Mouse (Mus musculus) midbrain, embryonic 13.5 days (tissue): ENCODE measurements around the gene Tlr9. TPM values are rescaled to one million over a fixed set of nuclear protein-coding genes. Genes with fewer than 3 reads are reported as not detected.

Experiments used
- ATAC-seq: fragments of 200-750 bp; cut with Nextera tagmentation; 2 replicates; pipeline ENCODE4 v1.8.0; 2017; ENCODE audit warnings: mild to moderate bottlenecking, moderate TSS enrichment, moderate library complexity
- H3K27ac ChIP-seq: fragments of 300-500 bp; sonication (generic); 2 replicates; pipeline ENCODE4 v1.5.1; 2015; ENCODE audit warnings: inconsistent platforms, mild to moderate bottlenecking, moderate library complexity
- H3K27me3 ChIP-seq: fragments of 300-500 bp; sonication (generic); 2 replicates; pipeline ENCODE4 v1.6.1; 2015; ENCODE audit warnings: mild to moderate bottlenecking, inconsistent platforms
- H3K36me3 ChIP-seq: fragments of 300-500 bp; sonication (generic); 2 replicates; pipeline ENCODE4 v1.6.1; 2015; ENCODE audit warnings: mild to moderate bottlenecking, inconsistent platforms
- H3K4me1 ChIP-seq: fragments of 300-500 bp; sonication (generic); replicated peaks from 2 replicates; pipeline ENCODE4 v1.6.1; 2015; ENCODE audit warnings: inconsistent platforms
- H3K4me2 ChIP-seq: fragments of 300-500 bp; sonication (generic); replicated peaks from 2 replicates; pipeline ENCODE4 v1.6.1; 2015; ENCODE audit warnings: moderate library complexity, mild to moderate bottlenecking, inconsistent platforms
- H3K4me3 ChIP-seq: fragments of 300-500 bp; sonication (generic); replicated peaks from 2 replicates; pipeline ENCODE4 v1.5.1; 2015; ENCODE audit warnings: mild to moderate bottlenecking, inconsistent platforms
- H3K9ac ChIP-seq: fragments of 300-500 bp; sonication (generic); replicated peaks from 2 replicates; pipeline ENCODE4 v1.6.1; 2015; ENCODE audit warnings: mild to moderate bottlenecking, inconsistent platforms
- H3K9me3 ChIP-seq: fragments of 300-500 bp; sonication (generic); 2 replicates; pipeline ENCODE4 v1.6.1; 2016; ENCODE audit warnings: mild to moderate bottlenecking, inconsistent platforms
- WGBS: fragments of 180-500 bp; shearing (Covaris S2); methylation state at CpG from one replicate; pipeline ENCODE4 v1.1.7; 2015; 5-methylcytosine and 5-hydroxymethylcytosine counted together
- polyA plus RNA-seq: library from polyadenylated mRNA; unstranded; fragments of >200 nt; fragmentation: Nextera tagmentation; extraction: Ambion mirVana; gene quantifications from 2 replicates; pipeline ENCODE4 v1.2.1, GENCODE M21; 2015

Tlr9 gene
- polyA plus RNA-seq, 1 experiment from 2014 or later, result not detected

DNA sequence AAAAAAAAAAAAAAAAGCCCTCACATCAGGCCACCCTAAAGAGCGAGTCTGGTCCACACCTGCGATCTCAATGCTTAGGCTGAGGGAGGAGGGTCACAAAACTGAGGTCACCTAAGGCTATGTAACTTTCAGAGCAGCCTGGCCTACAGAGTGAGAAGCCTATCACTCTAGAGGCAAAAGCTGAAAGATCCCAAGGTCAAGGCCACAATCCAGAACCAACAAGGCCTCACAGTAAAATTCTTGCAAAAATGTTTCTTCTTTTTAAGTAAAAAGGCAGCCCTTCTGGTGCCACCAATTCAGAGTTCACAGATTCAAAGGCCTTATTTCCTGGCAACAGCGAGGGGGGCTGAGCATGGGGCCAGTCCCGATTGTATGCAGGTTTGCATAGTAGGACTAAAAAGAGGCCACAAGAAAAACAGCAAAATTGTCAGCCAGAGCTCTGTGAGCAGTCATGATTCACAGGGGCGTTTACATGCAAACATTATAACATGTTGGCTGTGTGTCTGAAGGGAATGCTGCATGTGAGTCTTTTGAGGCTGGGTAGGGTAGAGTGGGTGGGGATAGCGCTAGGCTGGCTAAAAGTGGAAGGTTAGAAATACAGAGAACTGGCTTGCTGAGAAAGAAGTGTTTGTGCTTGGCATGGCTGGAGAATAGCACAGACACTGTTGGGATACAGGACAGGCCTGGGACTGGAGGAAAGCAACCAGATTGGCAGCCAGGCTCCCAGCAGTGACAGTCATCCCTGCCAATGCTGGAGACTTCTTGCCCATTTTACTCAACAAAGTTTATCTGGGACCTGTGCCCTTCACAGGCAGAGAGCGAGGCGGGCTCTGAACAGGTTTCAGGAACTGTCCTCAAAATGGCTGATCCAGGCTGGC lies 28.2 kb upstream of the Tlr9 start:
- H3K36me3 ChIP-seq, result peaks cover 44% of the 10 kb centered on the region
- 92% methylated on average over 8 of the region's 8 CpGs for WGBS

DNA sequence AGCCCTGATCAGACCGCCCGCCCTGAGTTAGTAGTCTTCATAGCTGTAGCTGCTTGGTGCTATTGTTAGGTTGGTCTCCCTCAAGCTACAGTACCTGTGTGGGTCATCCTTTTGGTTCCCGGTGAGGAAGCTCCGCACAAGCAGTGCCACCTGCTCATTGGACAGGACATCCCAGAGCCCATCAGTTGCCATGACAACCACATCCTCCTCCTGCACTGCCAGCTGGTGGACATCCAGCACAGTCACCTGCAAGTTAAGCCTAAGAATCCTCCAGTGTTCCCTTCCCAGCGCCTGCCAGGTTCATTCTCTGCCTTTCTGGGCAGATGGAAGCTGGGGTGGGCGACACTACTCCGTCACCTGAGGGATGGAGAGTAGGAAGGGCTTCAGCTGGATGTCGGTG lies 26.7 kb upstream of the Tlr9 start:
- H3K27ac ChIP-seq, result peak overlapping the region; percentile 68
- no peaks in the 10 kb centered on the region for H3K9me3 ChIP-seq
- H3K4me3 ChIP-seq, result no peak overlapping the region
- H3K27me3 ChIP-seq, result peaks cover 11% of the 10 kb centered on the region; the same call in 1 of the 2 replicates
- no peak overlapping the region for H3K4me2 ChIP-seq
- H3K9ac ChIP-seq, result 0 out of 2 replicates have a peak overlapping the region, but pooled peaks have one; percentile 16
- ATAC-seq, result no peak
- peaks cover 25% of the 10 kb centered on the region for H3K4me1 ChIP-seq
- 75% methylated on average over 8 of the region's 8 CpGs for WGBS
- peaks cover 28% of the 10 kb centered on the region for H3K36me3 ChIP-seq

More for the DNA sequence above, 28.2 kb upstream of the Tlr9 start:
- H3K4me3 ChIP-seq, result no peak overlapping the region
- no peak overlapping the region for H3K4me2 ChIP-seq
- ATAC-seq, result no peak
- peaks cover 3% of the 10 kb centered on the region; the same call in 1 of the 2 replicates for H3K27me3 ChIP-seq
- no peaks in the 10 kb centered on the region for H3K9me3 ChIP-seq
- no peak overlapping the region for H3K27ac ChIP-seq
- peaks cover 21% of the 10 kb centered on the region for H3K4me1 ChIP-seq
- no peak overlapping the region for H3K9ac ChIP-seq

DNA sequence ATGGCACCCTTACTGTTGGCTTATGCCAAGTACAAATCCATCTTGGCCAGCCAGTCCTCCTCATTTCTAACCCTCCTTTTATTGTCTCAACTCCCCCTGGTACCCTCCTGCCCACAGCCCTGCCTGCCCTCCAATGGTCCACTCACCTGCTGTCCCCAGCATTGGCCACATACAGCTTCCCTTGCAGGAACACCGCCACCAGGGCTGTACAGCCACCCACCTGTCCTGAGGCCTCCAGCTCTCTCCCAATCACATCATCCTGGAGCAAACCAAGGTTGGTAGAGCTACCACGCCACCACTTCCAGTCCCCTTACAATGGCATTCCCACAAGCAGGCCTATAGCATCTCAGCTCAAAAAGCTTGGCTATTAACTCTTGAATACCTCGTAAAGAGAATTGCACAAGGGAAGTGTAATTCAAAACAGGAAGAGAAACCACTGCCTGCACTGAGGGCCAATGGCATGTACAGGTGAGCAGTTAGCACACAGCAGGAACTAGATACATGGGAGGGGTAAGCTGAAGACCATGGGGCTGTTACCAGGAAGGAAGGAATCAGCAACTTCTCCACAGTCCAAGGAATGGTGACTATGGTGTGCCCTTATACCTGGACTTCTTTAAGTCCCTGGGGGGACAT lies 25.2 kb upstream of the Tlr9 start:
- peaks cover 27% of the 10 kb centered on the region for H3K4me1 ChIP-seq
- no peak for ATAC-seq
- no peak overlapping the region for H3K9ac ChIP-seq
- no peaks in the 10 kb centered on the region for H3K9me3 ChIP-seq
- no peak overlapping the region for H3K4me2 ChIP-seq
- peaks cover 13% of the 10 kb centered on the region for H3K36me3 ChIP-seq
- no peak overlapping the region for H3K4me3 ChIP-seq
- no peak overlapping the region for H3K27ac ChIP-seq
- H3K27me3 ChIP-seq, result peaks cover 11% of the 10 kb centered on the region; the same call in 1 of the 2 replicates
- 88% methylated on average over 3 of the region's 3 CpGs for WGBS

DNA sequence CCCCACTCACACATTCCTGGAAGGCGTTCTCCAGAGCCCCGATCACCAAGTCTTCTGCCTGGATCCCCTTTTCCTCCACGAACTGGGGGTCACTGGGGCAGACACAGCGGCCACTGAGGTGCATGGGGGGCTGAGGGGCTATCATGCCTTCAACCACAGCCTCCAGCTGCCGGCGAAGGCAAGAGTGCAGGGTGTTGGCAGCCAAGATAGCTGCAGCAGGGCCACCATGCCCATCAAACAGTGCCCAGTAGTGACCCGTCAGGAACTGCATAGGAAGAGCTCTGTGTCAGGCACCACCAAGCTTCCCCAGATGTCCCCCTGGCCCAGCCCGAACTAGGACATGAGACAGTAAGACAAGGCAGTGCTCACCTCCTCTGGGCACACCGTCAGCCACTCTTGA lies 24.7 kb upstream of the Tlr9 start:
- peaks cover 30% of the 10 kb centered on the region for H3K4me1 ChIP-seq
- H3K9me3 ChIP-seq, result no peaks in the 10 kb centered on the region
- peaks cover 8% of the 10 kb centered on the region for H3K36me3 ChIP-seq
- WGBS, result 94% methylated on average over 9 of the region's 9 CpGs
- H3K27ac ChIP-seq, result no peak overlapping the region
- H3K9ac ChIP-seq, result no peak overlapping the region
- ATAC-seq, result no peak
- H3K27me3 ChIP-seq, result peaks cover 11% of the 10 kb centered on the region; the same call in 1 of the 2 replicates
- no peak overlapping the region for H3K4me3 ChIP-seq
- H3K4me2 ChIP-seq, result no peak overlapping the region; the same call in 1 of the 2 replicates

DNA sequence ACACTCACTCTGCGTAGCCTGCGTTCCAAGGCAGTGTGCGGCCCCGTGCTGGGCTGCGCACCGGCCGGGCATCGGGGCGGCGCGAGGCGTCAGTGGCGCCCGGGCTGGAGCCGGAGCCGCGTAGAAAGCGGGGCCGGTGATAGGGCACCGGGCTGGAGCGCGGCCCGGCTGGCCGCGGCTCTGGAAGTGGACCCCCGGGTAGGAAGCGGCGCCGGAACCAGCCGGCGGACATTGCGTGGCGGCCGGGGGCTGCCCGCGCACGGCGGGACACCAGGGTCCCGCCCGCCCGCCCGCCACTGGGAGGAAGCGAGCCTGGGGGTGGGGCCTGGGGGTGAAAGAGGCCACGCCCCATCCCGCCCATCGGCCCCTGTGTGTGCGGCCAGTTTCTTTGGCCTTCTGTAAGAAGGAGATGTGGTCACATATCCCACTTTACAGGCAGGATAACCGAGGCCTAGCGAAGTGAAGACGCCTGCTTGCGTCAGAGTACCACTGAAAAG lies 23.4 kb upstream of the Tlr9 start:
- Histone ChIP-seq H3K4me3 (peak overlapping the region; percentile 48), H3K27me3 (peaks cover 11% of the 10 kb centered on the region; the same call in 1 of the 2 replicates), H3K36me3 (no peaks in the 10 kb centered on the region), H3K4me1 (peaks cover 39% of the 10 kb centered on the region), H3K9me3 (no peaks in the 10 kb centered on the region), H3K9ac (peak overlapping the region; percentile 60), H3K4me2 (peak overlapping the region; percentile 67), H3K27ac (no peak overlapping the region)
- ATAC-seq, result peak; percentile 41
- under 1% methylated on average over 46 of the region's 51 CpGs for WGBS

DNA sequence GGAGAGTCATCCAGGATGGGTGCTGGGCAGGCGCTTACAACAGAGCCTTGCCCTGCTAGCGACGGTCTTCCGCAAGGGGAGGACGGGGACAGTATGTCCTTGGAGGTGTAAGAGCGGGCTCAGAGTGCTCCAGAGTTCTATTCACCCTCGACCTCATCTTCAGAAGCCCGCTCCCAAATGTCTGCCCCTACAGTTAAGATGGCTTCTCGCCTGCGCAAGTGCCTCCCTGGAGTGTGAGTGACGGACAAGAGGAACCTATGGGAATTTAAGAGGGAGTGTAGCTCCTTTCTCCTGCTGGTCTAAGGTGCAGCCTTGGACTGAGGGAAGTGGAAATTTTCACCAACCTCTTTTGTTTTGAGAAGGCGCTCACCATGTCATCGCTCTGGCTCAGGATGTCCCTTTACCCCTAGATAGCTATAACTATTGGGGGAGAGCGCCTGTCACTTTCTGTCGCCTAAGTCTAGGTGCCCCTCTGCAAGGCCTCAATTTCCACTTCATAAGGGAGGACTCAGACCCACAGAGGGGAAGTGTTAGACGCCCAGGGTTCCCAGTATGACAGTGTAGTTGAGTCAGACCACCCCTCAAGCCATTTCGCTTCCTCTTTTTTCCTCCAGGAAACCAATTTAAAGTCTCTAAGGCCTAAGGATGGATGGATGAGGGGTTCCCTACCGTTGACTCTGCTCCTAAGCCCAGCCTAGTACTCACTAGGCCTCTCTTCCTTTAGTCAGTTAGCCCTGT lies 22.7 kb upstream of the Tlr9 start, which contains the start of gene Ppm1m:
Gene Ppm1m (minus strand): TSS at position 212 of the 738 bp plus-strand sequence.
- no peaks in the 10 kb centered on the region for H3K9me3 ChIP-seq
- 39% methylated on average over 18 of the region's 18 CpGs for WGBS
- H3K9ac ChIP-seq, result peak within 1 kb of the TSS; percentile 60
- H3K4me2 ChIP-seq, result peak within 1 kb of the TSS; percentile 67
- H3K36me3 ChIP-seq, result no peaks in the 10 kb centered on the region
- no peak for ATAC-seq
- peak within 1 kb of the TSS; percentile 48 for H3K4me3 ChIP-seq
- H3K27ac ChIP-seq, result no peak within 1 kb of the TSS
- H3K27me3 ChIP-seq, result peaks cover 11% of the 10 kb centered on the region; the same call in 1 of the 2 replicates
- peaks cover 46% of the 10 kb centered on the region for H3K4me1 ChIP-seq

DNA sequence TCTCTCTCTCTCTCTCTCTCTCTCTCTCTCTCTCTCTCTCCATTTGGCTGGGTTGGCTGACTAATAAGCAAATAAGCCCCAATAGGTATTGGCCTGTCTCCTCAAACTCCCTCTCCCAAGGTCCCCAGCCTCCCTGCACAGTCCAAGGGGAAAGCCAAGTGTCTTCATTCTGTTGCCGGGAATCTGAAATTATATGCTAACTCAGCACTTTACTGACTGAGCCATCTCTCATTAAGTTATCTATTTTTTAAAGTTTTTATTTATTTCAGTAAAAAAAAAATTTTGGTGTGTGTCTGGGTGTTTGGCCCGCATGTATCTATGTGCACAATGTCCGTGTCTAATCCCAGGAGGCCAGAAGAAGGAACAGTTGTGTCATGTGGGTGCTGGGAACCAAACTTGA lies 20.5 kb upstream of the Tlr9 start:
- Histone ChIP-seq H3K27me3 (peaks cover 11% of the 10 kb centered on the region; the same call in 1 of the 2 replicates), H3K4me1 (peaks cover 47% of the 10 kb centered on the region), H3K27ac (no peak overlapping the region), H3K4me2 (peak overlapping the region; percentile 59), H3K36me3 (no peaks in the 10 kb centered on the region; the same call in 1 of the 2 replicates), H3K9ac (no peak overlapping the region), H3K4me3 (peak overlapping the region; percentile 68), H3K9me3 (no peaks in the 10 kb centered on the region)
- ATAC-seq, result no peak
- WGBS, result 85% methylated on average over 3 of the region's 3 CpGs

DNA sequence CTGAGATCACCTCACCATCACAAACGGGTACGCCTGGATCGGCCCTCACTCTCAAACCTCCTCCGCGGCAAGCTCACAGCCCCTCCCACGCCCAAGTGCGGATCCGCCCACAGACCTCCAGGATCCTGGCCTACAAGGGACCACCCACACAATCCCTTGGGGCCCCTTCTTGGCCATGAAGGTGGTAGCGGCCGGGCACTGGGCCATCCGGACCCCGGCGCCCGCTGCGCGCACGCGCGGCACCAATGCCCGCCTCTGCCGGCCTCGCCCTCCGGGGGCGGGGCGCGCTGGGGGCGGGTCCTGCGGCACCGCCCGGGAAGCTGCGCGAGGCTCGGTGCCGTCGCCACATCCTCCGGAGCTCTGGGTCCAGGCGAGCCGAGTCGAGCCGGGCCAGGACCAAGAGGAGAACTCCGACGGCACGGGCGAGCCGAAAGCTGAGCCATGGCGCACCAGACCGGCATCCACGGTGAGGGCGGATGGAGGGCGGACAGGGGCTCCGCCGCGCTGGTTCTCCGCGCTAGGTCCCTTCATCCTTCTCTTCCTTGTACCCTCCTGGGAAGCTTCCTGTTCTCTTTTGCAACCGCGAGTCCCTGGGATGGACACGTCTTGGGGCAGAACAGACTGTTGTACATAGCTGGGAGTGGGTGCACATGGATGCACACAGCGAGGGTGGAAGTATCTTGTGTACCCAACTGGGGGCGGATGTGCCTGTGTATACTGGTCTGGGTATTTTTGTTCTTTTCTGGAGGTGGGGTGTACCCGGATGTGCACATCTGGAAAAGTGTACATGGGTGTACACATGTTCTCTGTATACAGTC lies 19.4 kb upstream of the Tlr9 start, which contains the start of gene Twf2:
Gene Twf2 (plus strand): TSS at position 290 of the 818 bp plus-strand sequence.
- Histone ChIP-seq H3K9ac (peak within 1 kb of the TSS; percentile 83), H3K27me3 (peaks cover 8% of the 10 kb centered on the region; the same call in 1 of the 2 replicates), H3K4me1 (peaks cover 51% of the 10 kb centered on the region), H3K27ac (peak within 1 kb of the TSS; percentile 70), H3K4me2 (peak within 1 kb of the TSS; percentile 59), H3K4me3 (peak within 1 kb of the TSS; percentile 68), H3K9me3 (no peaks in the 10 kb centered on the region), H3K36me3 (peaks cover 5% of the 10 kb centered on the region)
- WGBS, result 1% methylated on average over 60 of the region's 61 CpGs
- ATAC-seq, result peak; percentile 83

DNA sequence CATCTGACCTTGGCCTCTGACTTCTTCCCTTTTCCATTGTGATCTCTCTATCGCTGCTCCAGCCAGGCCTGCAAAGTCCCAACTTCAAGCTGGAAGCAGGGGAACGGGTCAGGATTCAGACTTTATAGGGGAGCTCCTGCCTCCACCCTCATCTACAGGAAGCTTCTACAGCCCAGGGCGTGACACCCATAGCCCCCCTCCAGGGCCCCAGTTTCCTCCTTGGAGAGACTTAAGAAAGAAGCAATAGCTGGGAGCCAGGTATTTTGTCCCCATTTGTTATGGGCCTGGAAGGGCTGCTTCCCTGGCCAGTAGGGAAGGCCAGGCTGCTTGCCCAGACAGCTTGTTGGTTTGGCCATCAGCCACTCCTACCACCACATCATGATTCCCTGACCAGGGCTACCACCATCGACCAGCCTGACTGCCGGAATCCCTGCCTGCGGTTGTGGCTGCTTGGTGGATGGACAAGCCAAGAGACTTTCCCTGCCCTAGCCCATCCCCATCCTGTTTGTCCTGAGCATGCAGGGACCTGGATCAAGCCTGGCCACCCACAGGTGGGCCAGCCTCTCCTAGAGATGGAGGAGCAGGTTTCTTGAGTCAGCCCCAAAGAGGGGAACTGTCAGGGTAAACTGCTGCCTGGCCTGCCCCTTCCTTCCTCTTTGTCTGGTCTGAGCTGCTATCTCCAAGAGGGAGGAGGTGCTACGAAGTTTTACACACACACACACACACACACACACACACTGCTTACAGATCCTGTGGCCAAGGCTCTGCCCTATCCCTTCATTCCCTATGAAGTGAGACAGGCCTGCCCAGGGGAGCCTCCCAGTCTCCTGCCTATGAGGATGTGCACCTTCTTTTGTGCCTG lies 18.2 kb upstream of the Tlr9 start:
- no peak for ATAC-seq
- WGBS, result 86% methylated on average over 7 of the region's 7 CpGs
- peaks cover 8% of the 10 kb centered on the region for H3K36me3 ChIP-seq
- peaks cover 43% of the 10 kb centered on the region for H3K4me1 ChIP-seq
- peak overlapping the region; percentile 68 for H3K4me3 ChIP-seq
- H3K27ac ChIP-seq, result no peak overlapping the region
- H3K9me3 ChIP-seq, result no peaks in the 10 kb centered on the region
- H3K9ac ChIP-seq, result peak overlapping the region; percentile 83; the same call in 1 of the 2 replicates
- peak overlapping the region; percentile 59 for H3K4me2 ChIP-seq
- peaks cover 8% of the 10 kb centered on the region; the same call in 1 of the 2 replicates for H3K27me3 ChIP-seq

DNA sequence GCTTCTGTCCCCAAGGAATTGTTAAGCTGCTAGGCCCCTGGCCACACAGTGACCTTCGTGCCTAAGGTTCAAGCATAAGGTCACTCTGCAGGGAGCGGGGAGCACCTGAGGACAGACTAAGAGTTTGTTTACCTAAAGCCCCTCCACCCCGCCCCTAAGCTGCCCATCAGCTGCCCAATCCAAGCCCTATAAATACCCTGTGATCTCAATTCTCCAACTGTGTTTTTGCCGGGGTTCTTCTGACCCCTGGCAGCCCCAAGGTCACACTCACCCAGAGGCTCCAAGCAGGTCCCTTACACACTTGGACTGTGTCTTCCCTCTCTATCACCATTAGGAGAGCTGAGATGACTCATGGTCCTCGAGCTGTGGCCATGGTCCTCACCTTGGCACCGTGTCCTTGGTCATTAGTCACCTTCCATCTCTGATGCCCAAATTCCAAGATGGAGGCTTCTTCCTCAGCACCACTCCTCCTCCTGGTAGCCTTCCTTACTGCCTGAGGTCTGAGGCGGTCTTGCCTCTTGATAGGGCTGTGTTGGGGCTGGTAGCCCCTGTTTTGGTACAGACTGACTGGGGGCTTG lies 16.6 kb upstream of the Tlr9 start:
- WGBS, result 87% methylated on average over 7 of the region's 7 CpGs
- ATAC-seq, result no peak
- H3K4me1 ChIP-seq, result peaks cover 39% of the 10 kb centered on the region
- no peak overlapping the region for H3K27ac ChIP-seq
- peaks cover 8% of the 10 kb centered on the region for H3K36me3 ChIP-seq
- no peak overlapping the region for H3K4me3 ChIP-seq
- H3K9ac ChIP-seq, result 0 out of 2 replicates have a peak overlapping the region, but pooled peaks have one; percentile 23
- no peak overlapping the region for H3K4me2 ChIP-seq
- no peaks in the 10 kb centered on the region for H3K9me3 ChIP-seq
- H3K27me3 ChIP-seq, result no peaks in the 10 kb centered on the region
